Mouse (Mus musculus) gastrocnemius, postnatal 10 days (tissue): ENCODE data around the gene Cables2. TPM values are rescaled to one million over a fixed set of nuclear protein-coding genes. Genes with fewer than 3 reads are reported as not detected.
A peak's percentile ranks its signal among the peaks of the same experiment; 100 is the strongest.
"Not testable (repeated sequence)": the region's sequence is repeated elsewhere in the genome, so short reads cannot be mapped to it uniquely, and the experiment has no call there.

Experiments
- DNase-seq: peaks from one replicate; pipeline ENCODE4 v3.0.0; 2021; ENCODE audit warnings: mixed read lengths
- total RNA-seq, 2 experiments: library from RNA; stranded (reverse); gene quantifications; 2 replicates each; pipeline ENCODE4 v1.2.3; 2021

Gene Cables2
- total RNA-seq, 2 experiments from 2014 or later, result 9.3 to 10.3 TPM

GRCm38 (mm10) chr2:180277773-180278320, 4.6 kb upstream of the Cables2 start:
- no peak for DNase-seq

- no peak for DNase-seq
Measured at GRCm38 (mm10) chr2:180276851-180277259, 3.6 kb upstream of the Cables2 start.

- no peak for DNase-seq
Measured at GRCm38 (mm10) chr2:180276385-180276784, 3.1 kb upstream of the Cables2 start.

GRCm38 (mm10) chr2:180275836-180276235, 2.5 kb upstream of the Cables2 start:
- peak; percentile 87 for DNase-seq

GRCm38 (mm10) chr2:180274523-180274922, 1.2 kb upstream of the Cables2 start:
- no peak for DNase-seq

DNA sequence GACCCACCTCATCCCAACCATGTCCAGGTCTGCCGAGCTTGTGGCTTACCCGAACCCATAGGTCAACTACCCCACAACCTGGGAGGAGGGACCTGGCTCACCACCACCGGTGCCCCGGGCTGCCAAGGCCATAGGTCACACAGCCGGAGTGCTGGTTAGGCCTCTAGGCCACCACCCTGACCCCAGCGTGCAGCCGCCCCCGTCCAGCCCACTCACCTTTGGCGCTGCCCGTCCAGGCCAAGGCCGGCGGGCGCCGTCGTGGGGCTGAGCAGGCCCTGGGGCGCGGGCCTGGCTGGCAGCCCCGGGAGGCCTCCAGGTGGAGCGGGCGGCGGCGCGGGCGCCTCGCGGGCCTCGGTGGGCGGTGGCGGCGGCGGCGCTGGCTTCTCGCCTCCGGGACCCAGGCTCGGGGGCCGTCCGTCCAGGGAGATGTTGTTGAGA, 393 bp downstream of the Cables2 start:
- DNase-seq, result no peak

DNA sequence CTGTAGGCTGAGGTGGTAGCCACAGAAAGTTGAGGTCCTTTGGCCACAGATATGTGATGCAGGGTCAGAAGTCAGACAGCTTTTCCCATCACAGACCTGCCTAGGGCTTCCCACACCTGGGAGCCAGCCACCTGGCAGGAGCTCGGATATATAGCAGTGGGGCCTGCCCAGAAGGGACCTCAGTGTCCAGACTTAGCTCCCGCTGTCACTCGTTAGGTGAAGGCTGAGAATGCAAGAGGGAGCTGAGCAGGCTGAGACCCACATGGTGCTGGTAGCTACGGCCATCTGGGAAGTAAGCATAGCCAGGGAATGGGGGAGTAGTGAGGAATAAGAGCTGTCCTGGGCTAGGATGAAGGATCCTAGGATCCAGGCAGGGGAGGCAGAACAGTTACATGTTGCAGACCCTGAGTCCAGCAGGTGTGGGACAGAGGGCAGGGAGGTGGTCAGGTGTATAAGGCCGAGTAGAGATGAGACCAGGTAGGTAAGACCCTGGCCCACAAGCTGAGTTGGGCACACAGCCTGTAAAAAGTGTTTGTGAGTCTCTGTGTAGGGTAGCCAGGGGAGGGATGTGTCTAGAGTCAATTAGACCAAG, 1.4 kb downstream of the Cables2 start:
- no peak for DNase-seq

DNA sequence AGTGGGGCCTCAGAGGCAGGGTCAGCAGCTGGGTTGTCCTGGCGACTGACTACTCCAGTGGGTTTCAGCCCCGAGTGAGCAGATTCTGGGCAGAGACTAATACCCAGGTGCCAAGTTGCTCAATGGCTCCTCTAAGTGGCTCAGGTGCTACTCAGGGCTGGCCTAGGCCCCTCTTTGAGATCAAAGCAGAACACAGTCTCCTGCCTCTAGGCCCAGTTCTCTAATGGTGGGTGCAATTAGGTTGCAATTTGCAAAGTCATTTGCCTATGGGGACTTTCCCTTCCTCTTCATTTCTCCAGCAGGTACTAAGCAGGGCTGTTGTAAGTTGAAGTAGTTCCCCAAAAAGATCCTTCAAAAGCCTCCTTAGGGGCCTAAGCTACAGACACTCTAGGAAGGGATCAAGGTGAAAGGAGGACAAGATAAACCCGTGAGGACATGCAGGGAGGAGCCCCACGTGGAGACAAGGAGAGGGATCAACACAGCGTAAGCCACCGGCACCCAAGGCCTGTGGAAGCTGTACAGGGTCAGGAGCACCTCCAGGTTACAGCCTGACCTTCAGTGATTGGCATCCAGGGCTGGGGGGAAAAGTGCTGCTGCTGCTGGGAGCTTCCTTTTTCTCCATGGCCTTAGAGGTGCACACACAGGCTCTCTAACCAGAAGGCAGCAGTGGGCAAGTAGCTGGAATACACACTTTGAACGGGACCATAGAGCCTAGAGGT, 2.6 kb downstream of the Cables2 start:
- DNase-seq, result no peak

- DNase-seq, result no peak
Measured at GRCm38 (mm10) chr2:180269329-180269728, 4.0 kb downstream of the Cables2 start.

DNA sequence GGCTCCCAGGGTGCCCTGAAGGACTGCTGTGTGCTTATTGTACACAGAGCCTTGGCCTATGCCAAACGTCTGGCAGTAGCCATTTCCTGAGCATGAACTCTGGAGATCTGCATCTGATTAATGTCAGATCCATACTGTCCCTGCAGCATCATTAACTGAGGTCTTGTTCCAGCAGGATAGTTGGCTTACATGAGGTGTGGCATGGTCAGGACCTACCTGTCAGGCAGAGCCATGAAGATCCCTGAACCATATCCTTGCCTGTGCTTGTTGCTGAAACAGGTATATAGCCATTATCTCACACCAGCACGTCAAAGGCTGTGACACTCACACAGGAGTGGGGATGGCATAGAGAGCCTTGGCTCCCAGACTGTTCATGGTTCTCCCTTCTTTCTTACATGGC, 5.3 kb downstream of the Cables2 start:
- DNase-seq, result no peak

DNA sequence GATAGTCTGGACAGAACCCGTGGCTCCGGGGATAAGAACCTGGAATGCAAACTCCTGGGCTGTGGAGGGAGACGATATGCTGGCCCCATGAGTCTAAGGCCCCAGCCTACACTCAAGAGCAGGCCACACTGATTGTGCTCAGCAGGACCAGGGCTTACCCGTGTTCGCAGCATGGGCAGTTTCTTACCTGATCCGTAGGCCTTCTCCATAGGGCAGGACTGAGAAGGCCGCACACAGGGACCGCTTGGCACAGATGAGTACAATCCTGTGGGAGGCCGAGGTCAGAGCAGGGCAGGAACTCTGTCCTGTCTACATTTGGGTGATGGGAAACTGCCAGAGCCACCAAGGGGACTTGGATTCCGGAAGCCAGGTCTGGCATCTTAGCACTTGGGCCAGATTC, 10.4 kb downstream of the Cables2 start:
- no peak for DNase-seq

DNA sequence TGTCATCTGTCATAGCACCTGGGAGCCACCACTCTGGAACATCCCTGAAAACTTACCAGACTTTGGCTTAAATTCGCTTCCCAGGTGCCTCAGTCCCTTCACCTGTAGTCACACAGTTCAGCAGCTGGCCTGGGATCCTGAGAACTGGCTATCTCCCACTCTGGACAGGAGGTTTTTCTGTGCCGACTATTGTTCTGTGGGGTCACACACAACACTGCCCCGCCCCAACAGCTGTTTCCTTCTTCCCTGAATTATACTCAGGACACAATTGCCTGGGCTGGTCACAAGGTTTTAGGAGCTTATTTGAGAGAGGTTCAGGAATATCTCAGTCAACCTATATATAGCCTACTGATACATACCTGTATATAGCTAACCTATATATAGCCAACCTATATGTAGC, 10.9 kb downstream of the Cables2 start:
- no peak for DNase-seq

- DNase-seq, result no peak
Measured at GRCm38 (mm10) chr2:180261901-180262300, 11.4 kb downstream of the Cables2 start.

- no peak for DNase-seq
Measured at GRCm38 (mm10) chr2:180260610-180261480, 12.5 kb downstream of the Cables2 start.

GRCm38 (mm10) chr2:180259826-180260609, 13.3 kb downstream of the Cables2 start:
- DNase-seq, result not testable (repeated sequence)

DNA sequence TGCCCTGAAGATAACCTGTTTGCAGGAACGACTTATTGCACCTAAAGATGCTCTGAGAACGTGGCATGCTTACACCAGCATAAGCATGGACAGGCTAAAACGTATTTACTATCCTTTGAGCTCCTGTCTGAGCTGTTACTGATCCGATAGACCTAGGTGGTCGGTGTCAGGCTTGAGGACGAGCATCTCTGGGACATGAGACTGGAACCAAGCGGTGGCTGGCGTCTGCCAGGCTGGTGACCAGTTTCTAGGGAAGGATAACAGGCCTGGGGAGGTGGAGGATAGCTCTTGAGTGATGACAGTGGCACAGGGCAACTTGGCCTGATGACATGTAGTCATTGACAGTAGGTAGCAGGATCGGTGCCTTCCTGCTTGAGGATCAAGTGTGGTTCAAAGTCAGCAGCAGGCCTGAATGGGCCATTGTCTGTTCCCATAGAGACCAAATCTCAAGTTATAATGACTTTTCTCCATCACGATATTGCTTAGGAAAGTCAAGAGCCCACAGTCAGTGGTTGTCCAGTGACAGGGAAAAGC, 14.3 kb downstream of the Cables2 start:
- not testable (repeated sequence) for DNase-seq

DNA sequence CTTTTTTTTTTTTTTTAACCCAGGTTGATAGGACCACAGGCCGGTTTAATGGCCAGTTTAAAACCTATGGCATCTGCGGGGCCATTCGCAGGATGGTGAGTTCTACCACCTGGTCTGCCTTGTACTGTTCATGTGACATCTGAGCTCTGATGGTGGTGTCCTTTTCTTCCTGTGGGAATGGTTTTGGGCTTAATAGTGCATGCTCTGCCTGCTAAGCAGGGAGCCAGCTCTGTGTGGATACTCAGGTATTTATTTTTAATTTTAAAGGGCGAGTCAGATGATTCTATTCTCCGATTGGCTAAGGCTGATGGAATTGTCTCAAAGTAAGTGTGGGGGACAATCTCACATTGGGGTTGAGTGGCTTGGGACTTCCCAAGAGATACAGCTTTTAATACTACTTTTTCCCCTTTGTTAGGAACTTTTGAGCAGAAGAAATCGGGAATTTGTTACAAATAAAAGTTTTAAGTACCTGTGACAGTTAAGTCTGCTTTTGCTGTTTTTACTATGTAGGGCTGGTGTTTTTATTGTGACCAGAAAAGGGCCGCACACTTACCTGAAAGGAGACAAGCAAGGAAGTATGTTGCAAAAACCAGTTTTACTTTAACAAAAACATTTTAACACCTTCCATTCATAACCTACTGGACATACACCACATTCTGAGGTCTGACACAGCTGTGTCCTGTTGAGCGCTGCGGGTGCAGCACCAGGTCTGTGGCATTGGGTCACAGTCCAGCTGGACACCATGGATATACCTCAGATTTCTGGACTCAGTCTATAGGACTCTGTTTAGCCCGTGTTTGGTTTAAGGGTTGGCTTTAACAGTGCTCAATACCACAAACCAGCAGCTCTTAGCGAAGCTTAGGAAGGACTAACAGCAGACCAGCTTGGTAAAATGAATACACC, 15.1 kb downstream of the Cables2 start:
- DNase-seq, result no peak

- peak; percentile 96 for DNase-seq
Measured at GRCm38 (mm10) chr2:180257001-180257521, 16.2 kb downstream of the Cables2 start, which contains the start of gene Rps21. Gene Rps21, plus strand, starts transcription at chr2:180257377.

DNA sequence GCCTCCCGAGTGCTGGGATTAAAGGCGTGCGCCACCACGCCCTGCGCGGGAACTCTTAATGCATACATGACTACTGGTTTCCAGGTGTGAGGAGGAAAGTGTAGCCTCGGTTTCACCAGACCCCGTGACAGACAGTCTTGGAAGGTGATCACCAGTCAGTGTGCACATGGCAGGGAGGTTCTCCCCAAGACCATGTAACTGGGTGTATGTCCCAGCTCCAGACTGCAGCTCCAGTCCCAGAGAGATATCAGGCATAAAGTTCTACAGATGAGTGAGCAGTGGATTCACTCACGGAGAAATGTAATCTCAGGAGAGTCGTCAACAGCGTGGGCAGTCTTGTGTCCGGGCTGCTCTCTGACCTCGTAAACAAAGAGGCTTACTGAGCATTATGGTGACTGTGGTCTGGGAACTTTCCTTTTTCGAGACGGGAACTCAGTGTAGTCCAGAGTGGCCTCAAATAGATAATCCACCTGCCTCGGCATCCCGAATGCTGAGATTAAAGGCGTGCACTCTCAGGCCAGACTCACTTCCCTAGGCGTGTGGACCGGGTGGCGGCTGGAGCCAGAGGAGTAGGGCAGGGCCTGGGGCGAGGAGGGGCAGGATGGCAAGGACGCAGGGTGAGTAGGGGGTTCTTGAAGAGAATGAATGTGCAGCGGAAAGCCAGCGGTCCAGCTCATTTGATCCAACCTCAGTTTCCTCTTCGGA, 16.8 kb downstream of the Cables2 start:
- DNase-seq, result no peak
